22 mouse cellular contexts compared by ENCODE assay signal in genomic region chr14:62440036-62440435, GRCm38 (mm10). TPM values are rescaled to one million over a fixed set of nuclear protein-coding genes. Genes with fewer than 3 reads are reported as not detected.
"Had no signal": no experiment of that assay in that cellular context is flagged by ENCODE, and none has a peak within 500 bp of the region (broad histone marks: within the 10 kb centered on the region; RNA-seq: fewer than 3 reads in every experiment).

No protein-coding gene starts in this region.

- H3K27me3 ChIP-seq: liver, embryonic 13.5 days; liver, embryonic 15.5 days; midbrain, embryonic 13.5 days; midbrain, embryonic 15.5 days; neural tube, embryonic 12.5 days had no signal

- ATAC-seq: midbrain, embryonic 13.5 days; midbrain, embryonic 15.5 days had no signal

- DNase-seq: liver, embryonic 13.5 days; liver, postnatal 0 days; lung, embryonic 14.5 days; lung, postnatal 36 days; right cerebral cortex, postnatal 25 days; right cerebral cortex, postnatal 4 days; spleen, adult 18-20 months; thymus, adult 18-20 months; thymus, postnatal 14 days; thymus, postnatal 36 days had no signal

- H3K4me3 ChIP-seq: liver, embryonic 13.5 days; liver, embryonic 15.5 days; megakaryocyte, embryonic 14.5 days; midbrain, embryonic 13.5 days; midbrain, embryonic 15.5 days; neural tube, embryonic 12.5 days had no signal

- H3K27ac ChIP-seq: liver, embryonic 13.5 days; liver, embryonic 15.5 days; macrophage; midbrain, embryonic 13.5 days; midbrain, embryonic 15.5 days; neural tube, embryonic 12.5 days had no signal

- H3K4me1 ChIP-seq: liver, embryonic 13.5 days; liver, embryonic 15.5 days; midbrain, embryonic 13.5 days; midbrain, embryonic 15.5 days; neural tube, embryonic 12.5 days had no signal

- H3K9ac ChIP-seq: liver, embryonic 13.5 days; liver, embryonic 15.5 days; liver, postnatal 0 days; lung, embryonic 14.5 days; midbrain, embryonic 13.5 days; midbrain, embryonic 15.5 days; neural tube, embryonic 12.5 days had no signal

- H3K36me3 ChIP-seq: liver, embryonic 13.5 days; liver, embryonic 15.5 days; midbrain, embryonic 13.5 days; midbrain, embryonic 15.5 days; neural tube, embryonic 12.5 days had no signal

- H3K9me3 ChIP-seq: liver, embryonic 13.5 days; liver, embryonic 15.5 days; megakaryocyte, embryonic 14.5 days; midbrain, embryonic 13.5 days; midbrain, embryonic 15.5 days; neural tube, embryonic 12.5 days had no signal

- H3K4me2 ChIP-seq: liver, embryonic 13.5 days; liver, embryonic 15.5 days; lung, embryonic 14.5 days; midbrain, embryonic 11.5 days; midbrain, embryonic 13.5 days; midbrain, embryonic 15.5 days; neural tube, embryonic 12.5 days had no signal

RNA-seq across cellular contexts. Expression of gene Gucy1b2, which starts 16.1 kb away (rescaled TPM):
- total RNA-seq: megakaryocyte progenitor cell, adult 5-6 weeks; monocyte, adult 5-6 weeks; neutrophil, adult 5-6 weeks had no signal
- polyA plus RNA-seq: liver, embryonic 13.5 days; liver, embryonic 15.5 days; liver, postnatal 0 days; macrophage; small intestine, adult 2 months; stomach, embryonic 14.5 days had no signal
